Mouse (Mus musculus): ENCODE results near the gene Mindy3. TPM values are rescaled to one million over a fixed set of nuclear protein-coding genes. Genes with fewer than 3 reads are reported as not detected.
A peak's percentile ranks its signal among the peaks of the same experiment; 100 is the strongest.

The Mindy3 gene
- polyA plus RNA-seq, 1 experiment from 2014 or later = 52.9 TPM

DNA sequence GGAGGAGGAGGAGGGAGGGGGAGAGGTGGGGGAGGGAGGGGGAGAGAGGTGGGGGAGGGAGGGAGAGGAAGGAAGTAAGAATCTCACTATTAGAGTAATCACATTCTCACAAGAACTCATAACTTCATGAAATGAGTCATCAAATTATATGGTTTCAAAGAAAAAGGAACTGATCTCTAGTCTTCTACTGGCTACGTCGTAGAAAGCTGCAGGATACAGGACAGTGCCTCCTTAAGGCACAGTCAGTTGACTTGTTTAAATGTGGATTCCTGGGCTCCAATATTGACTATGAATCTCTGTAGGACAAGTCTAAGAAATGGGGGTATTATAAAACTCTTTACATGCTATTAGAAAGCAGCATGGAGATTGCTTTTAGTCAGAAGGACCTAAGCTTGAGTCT is 12.5 kb downstream of the Mindy3 start:
- no peak overlapping the region for H3K27ac ChIP-seq
- no peaks in the 10 kb centered on the region for H3K36me3 ChIP-seq
- no peak overlapping the region for H3K4me3 ChIP-seq
- H3K9me3 ChIP-seq = no peaks in the 10 kb centered on the region
- H3K4me2 ChIP-seq (replicated peaks) = no peak overlapping the region
- no peak overlapping the region for H3K9ac ChIP-seq
- H3K4me1 ChIP-seq = no peaks in the 10 kb centered on the region
- WGBS = 92% methylated on average over 2 of the region's 2 CpGs
- ATAC-seq (ENCODE audit: low FRiP score, low read depth) = no peak
- no peaks in the 10 kb centered on the region for H3K27me3 ChIP-seq (replicated peaks)

- Histone ChIP-seq H3K36me3 (no peaks in the 10 kb centered on the region), H3K4me3 (no peak overlapping the region), H3K27ac (no peak overlapping the region), H3K27me3 (replicated peaks) (no peaks in the 10 kb centered on the region), H3K4me2 (replicated peaks) (no peak overlapping the region), H3K4me1 (no peaks in the 10 kb centered on the region), H3K9ac (no peak overlapping the region), H3K9me3 (no peaks in the 10 kb centered on the region)
- WGBS = 80% methylated on average over 3 of the region's 3 CpGs
- ATAC-seq (ENCODE audit: low FRiP score, low read depth) = no peak
These were observed 16.8 kb downstream of the Mindy3 start for GRCm38 (mm10) chr2:12402469-12402868.

DNA sequence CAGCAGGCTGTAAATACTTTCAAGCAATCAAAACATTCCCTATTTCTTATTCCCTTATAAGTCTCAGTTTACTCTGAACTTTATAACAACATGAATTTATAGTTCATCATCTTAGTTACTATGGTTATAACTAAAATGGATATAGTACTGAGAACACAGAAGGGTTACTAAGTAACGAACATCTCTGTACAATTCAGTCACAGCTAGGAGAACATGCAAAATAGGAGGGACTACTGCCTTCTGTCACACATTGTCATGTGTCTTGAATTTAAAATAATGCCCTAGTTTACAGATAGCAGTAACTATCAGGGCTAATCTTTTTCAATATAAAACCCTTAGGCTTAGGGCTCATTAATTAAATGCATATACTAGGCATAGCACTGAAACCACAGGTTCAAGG is 18.1 kb downstream of the Mindy3 start:
- 88% methylated on average over 1 of the region's 1 CpGs for WGBS
- H3K9me3 ChIP-seq = no peaks in the 10 kb centered on the region
- no peak overlapping the region for H3K4me2 ChIP-seq (replicated peaks)
- no peaks in the 10 kb centered on the region for H3K4me1 ChIP-seq
- H3K36me3 ChIP-seq = no peaks in the 10 kb centered on the region
- H3K27me3 ChIP-seq (replicated peaks) = no peaks in the 10 kb centered on the region
- H3K4me3 ChIP-seq = no peak overlapping the region
- H3K9ac ChIP-seq = no peak overlapping the region
- no peak overlapping the region for H3K27ac ChIP-seq
- no peak for ATAC-seq (ENCODE audit: low FRiP score, low read depth)

DNA sequence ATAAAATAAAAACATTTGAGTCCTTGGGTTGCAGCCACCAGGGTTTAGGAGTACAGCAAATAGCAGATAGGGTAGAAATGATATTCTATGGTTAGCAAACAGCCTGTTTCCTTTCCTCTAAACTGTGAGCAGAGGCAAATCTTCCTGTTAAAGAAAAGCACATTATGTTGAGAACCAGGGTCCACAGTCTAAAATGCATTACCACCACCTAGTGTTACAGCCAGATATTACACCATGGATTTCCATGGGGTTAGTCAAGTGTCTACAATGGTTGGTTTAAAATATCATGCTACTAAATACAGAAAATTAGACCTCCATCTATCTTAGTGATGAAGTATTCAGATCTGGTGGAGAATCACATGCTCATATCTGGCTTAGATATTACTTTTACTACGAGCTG is 30.2 kb downstream of the Mindy3 start:
- ATAC-seq (ENCODE audit: low FRiP score, low read depth) = peak; percentile 79
- Histone ChIP-seq H3K27me3 (replicated peaks) (no peaks in the 10 kb centered on the region), H3K36me3 (peaks cover 5% of the 10 kb centered on the region), H3K9ac (no peak overlapping the region), H3K27ac (no peak overlapping the region), H3K9me3 (no peaks in the 10 kb centered on the region), H3K4me1 (no peaks in the 10 kb centered on the region), H3K4me2 (replicated peaks) (no peak overlapping the region), H3K4me3 (no peak overlapping the region)
- 61% methylated on average over 1 of the region's 1 CpGs for WGBS

DNA sequence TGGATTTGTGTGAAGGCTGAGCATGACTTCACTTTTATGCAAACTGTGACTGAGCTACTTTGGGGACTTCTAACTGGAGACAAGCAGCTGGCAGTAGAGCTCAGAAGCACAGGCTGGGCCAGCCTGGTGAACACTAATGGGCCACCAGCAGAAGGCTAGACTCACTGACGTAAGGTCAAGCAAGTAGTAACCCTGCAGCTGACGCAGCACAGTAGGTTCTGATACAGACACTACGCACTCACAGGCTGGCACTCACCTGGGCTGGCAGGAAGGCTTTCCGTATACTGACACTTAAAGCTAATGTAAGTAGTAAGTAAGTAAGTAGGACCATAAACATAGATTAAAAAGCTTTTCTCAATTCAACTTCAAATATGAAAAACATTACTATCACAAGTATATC is 30.7 kb downstream of the Mindy3 start:
- Histone ChIP-seq H3K4me3 (no peak overlapping the region), H3K4me1 (no peaks in the 10 kb centered on the region), H3K9ac (no peak overlapping the region), H3K9me3 (no peaks in the 10 kb centered on the region), H3K4me2 (replicated peaks) (no peak overlapping the region), H3K27me3 (replicated peaks) (no peaks in the 10 kb centered on the region), H3K27ac (no peak overlapping the region), H3K36me3 (peaks cover 5% of the 10 kb centered on the region)
- 89% methylated on average over 4 of the region's 4 CpGs for WGBS
- no peak for ATAC-seq (ENCODE audit: low FRiP score, low read depth)

GRCm38 (mm10) chr2:12384389-12384788 is 34.9 kb downstream of the Mindy3 start:
- Histone ChIP-seq H3K9me3 (no peaks in the 10 kb centered on the region), H3K9ac (no peak overlapping the region), H3K4me1 (no peaks in the 10 kb centered on the region), H3K27ac (no peak overlapping the region), H3K27me3 (replicated peaks) (no peaks in the 10 kb centered on the region), H3K4me2 (replicated peaks) (no peak overlapping the region), H3K36me3 (peaks cover 5% of the 10 kb centered on the region), H3K4me3 (no peak overlapping the region)
- no peak for ATAC-seq (ENCODE audit: low FRiP score, low read depth)
- 98% methylated on average over 1 of the region's 1 CpGs for WGBS

DNA sequence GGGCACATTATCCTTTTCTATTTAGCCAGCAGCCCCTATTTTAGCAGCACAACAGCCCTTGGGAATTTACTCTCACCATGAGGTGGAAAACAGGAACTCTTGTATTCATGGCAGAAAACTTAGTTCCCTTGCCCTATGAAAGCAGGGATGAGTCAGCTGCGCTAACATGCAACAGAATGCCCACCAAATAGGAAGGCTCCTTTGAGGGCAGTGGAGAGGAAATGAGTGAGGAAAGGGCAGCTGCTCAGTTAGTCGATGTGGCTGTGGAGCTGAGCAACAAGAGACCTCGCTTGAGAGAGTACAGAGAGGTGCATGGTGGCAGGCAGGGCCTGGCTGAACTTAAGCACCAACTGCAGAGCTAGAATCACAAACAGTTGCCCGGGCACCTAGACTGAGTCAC is 36.6 kb downstream of the Mindy3 start:
- no peaks in the 10 kb centered on the region for H3K27me3 ChIP-seq (replicated peaks)
- 81% methylated on average over 4 of the region's 4 CpGs for WGBS

DNA sequence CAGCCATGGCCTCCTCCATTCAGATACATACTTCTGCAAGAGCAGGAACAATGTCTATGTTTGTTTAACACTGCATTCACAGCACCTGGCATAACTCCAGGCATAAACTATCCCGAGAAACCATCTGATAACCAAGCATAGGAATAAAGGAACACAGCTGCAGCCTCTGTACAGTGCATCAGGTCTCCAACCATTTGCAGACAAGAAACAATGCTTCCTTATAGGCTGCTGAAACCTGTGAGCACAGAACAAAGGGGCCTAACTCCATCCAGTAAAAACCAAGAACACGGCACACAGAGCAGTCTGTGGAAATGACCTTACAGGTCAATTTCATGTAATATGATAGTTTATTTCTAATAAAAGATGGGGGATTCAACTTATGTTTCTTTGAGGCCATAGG is 39.0 kb downstream of the Mindy3 start:
- Histone ChIP-seq H3K4me3 (no peak overlapping the region), H3K9ac (no peak overlapping the region), H3K4me1 (no peaks in the 10 kb centered on the region), H3K27me3 (replicated peaks) (no peaks in the 10 kb centered on the region), H3K9me3 (no peaks in the 10 kb centered on the region), H3K36me3 (peaks cover 4% of the 10 kb centered on the region; the same call in 1 of the 2 replicates), H3K4me2 (replicated peaks) (no peak overlapping the region), H3K27ac (no peak overlapping the region)
- WGBS = 69% methylated on average over 2 of the region's 2 CpGs
- no peak for ATAC-seq (ENCODE audit: low FRiP score, low read depth)

More for the DNA sequence above, 36.6 kb downstream of the Mindy3 start:
- Histone ChIP-seq H3K27ac (no peak overlapping the region), H3K36me3 (peaks cover 9% of the 10 kb centered on the region), H3K4me1 (no peaks in the 10 kb centered on the region), H3K9me3 (no peaks in the 10 kb centered on the region), H3K9ac (no peak overlapping the region), H3K4me3 (no peak overlapping the region), H3K4me2 (replicated peaks) (no peak overlapping the region)
- ATAC-seq (ENCODE audit: low FRiP score, low read depth) = no peak

DNA sequence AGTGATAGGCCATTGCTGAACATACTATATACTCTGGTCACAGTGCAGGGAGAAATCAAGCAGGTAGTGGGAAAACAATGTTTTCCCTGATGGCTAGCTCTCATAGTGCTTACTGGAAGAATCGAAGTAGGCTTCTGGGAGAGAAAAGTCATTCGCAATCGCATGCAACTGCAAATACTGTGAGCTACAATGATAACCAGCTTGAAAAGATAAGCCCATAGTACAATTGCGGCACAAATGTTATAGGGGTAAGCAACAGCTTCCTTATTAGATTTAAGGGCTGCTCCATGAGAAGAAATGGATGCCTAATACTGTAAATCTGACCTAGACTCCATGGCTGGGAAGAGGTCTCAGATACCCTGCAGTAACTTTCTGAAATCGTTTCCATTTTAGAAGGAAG is 40.7 kb downstream of the Mindy3 start:
- ATAC-seq (ENCODE audit: low FRiP score, low read depth) = no peak
- Histone ChIP-seq H3K9me3 (no peaks in the 10 kb centered on the region), H3K27ac (no peak overlapping the region), H3K27me3 (replicated peaks) (no peaks in the 10 kb centered on the region), H3K36me3 (peaks cover 4% of the 10 kb centered on the region; the same call in 1 of the 2 replicates), H3K4me1 (no peaks in the 10 kb centered on the region), H3K4me2 (replicated peaks) (no peak overlapping the region), H3K4me3 (no peak overlapping the region), H3K9ac (no peak overlapping the region)
- WGBS = 91% methylated on average over 5 of the region's 5 CpGs

DNA sequence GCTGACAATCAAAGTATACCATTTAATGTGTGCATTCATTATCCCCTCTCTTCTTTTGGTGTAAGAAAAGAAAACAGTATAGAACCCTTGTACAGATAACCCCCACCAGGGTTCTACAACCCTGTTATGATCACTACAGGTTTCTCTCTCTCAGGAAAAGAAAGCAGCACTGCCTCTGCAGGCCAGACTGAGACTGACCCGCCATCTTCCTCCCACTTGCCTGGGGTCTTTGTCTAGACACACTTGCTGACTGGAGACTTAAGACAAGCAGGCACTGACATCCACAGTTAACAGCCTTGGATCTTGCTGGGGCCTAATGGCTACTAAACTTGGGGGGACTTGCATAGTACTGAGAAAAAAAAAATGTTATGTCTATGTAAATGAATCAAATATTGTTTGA is 42.2 kb downstream of the Mindy3 start:
- Histone ChIP-seq H3K4me2 (replicated peaks) (no peak overlapping the region), H3K9ac (no peak overlapping the region), H3K36me3 (peaks cover 4% of the 10 kb centered on the region; the same call in 1 of the 2 replicates), H3K27ac (no peak overlapping the region), H3K9me3 (no peaks in the 10 kb centered on the region), H3K27me3 (replicated peaks) (no peaks in the 10 kb centered on the region), H3K4me3 (no peak overlapping the region), H3K4me1 (no peaks in the 10 kb centered on the region)
- ATAC-seq (ENCODE audit: low FRiP score, low read depth) = 0 out of 2 replicates have a peak, but pooled peaks have one; percentile 29
- 47% methylated on average over 1 of the region's 1 CpGs for WGBS

DNA sequence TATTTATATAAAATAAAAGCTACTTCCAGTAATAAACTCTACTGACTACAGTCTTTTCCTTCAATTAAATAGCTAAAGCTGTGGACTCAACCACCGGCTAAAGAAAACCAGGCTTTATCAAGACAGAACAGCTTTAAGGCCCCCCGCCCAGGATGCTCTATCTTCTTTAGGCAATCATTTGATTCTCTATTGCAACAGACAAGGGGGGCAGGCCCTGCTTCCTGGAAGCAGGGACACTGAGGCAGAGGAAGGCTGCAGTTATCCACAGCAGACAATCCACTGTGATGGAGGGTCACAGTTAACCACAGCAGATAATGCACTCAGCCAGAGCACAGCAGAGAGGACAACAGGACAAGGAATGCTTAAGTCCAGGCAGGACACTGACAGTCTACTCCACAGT is 46.4 kb downstream of the Mindy3 start:
- H3K27ac ChIP-seq = no peak overlapping the region
- H3K9me3 ChIP-seq = no peaks in the 10 kb centered on the region
- no peaks in the 10 kb centered on the region for H3K4me1 ChIP-seq
- no peak overlapping the region for H3K4me3 ChIP-seq
- WGBS = 92% methylated on average over 2 of the region's 2 CpGs
- peaks cover 5% of the 10 kb centered on the region; the same call in 1 of the 2 replicates for H3K36me3 ChIP-seq
- H3K27me3 ChIP-seq (replicated peaks) = no peaks in the 10 kb centered on the region
- H3K4me2 ChIP-seq (replicated peaks) = no peak overlapping the region
- no peak overlapping the region for H3K9ac ChIP-seq
- no peak for ATAC-seq (ENCODE audit: low FRiP score, low read depth)

GRCm38 (mm10) chr2:12371401-12371800 is 47.9 kb downstream of the Mindy3 start:
- H3K27me3 ChIP-seq (replicated peaks) = no peaks in the 10 kb centered on the region
- H3K9ac ChIP-seq = no peak overlapping the region
- WGBS = 95% methylated on average over 4 of the region's 4 CpGs
- ATAC-seq (ENCODE audit: low FRiP score, low read depth) = no peak
- no peaks in the 10 kb centered on the region for H3K9me3 ChIP-seq
- no peaks in the 10 kb centered on the region for H3K4me1 ChIP-seq
- peaks cover 5% of the 10 kb centered on the region; the same call in 1 of the 2 replicates for H3K36me3 ChIP-seq
- H3K4me3 ChIP-seq = no peak overlapping the region
- H3K27ac ChIP-seq = no peak overlapping the region
- no peak overlapping the region for H3K4me2 ChIP-seq (replicated peaks)

GRCm38 (mm10) chr2:12368451-12368850 is 50.8 kb downstream of the Mindy3 start:
- no peak overlapping the region for H3K4me2 ChIP-seq (replicated peaks)
- WGBS = 88% methylated on average over 2 of the region's 2 CpGs
- no peak overlapping the region for H3K9ac ChIP-seq
- H3K4me3 ChIP-seq = no peak overlapping the region
- no peak for ATAC-seq (ENCODE audit: low FRiP score, low read depth)
- H3K27ac ChIP-seq = no peak overlapping the region
- H3K9me3 ChIP-seq = no peaks in the 10 kb centered on the region
- H3K36me3 ChIP-seq = peaks cover 5% of the 10 kb centered on the region; the same call in 1 of the 2 replicates
- no peaks in the 10 kb centered on the region for H3K27me3 ChIP-seq (replicated peaks)
- H3K4me1 ChIP-seq = no peaks in the 10 kb centered on the region

Data from neural tube, embryonic 12.5 days (tissue).